Mouse (Mus musculus): ENCODE results near the gene Gramd1b. TPM values are rescaled to one million over a fixed set of nuclear protein-coding genes. Genes with fewer than 3 reads are reported as not detected.

Gene Gramd1b
- polyA plus RNA-seq, 1 experiment from 2014 or later: 7.1 TPM

GRCm38 (mm10) chr9:40437891-40438290 is 93.3 kb downstream of the Gramd1b start:
- 0 out of 2 replicates have a peak, but pooled peaks cover 6% of the 10 kb centered on the region for H3K9me3 ChIP-seq (ENCODE audit: control insufficient read depth, low read length)
- H3K27me3 ChIP-seq (replicated peaks; ENCODE audit: control insufficient read depth, insufficient read depth, low read length): no peaks in the 10 kb centered on the region
- no peak overlapping the region for H3K9ac ChIP-seq (ENCODE audit: low read depth, low read length)
- no peaks in the 10 kb centered on the region for H3K36me3 ChIP-seq (ENCODE audit: control insufficient read depth, insufficient read depth, low read length)
- no peak overlapping the region for H3K4me2 ChIP-seq (ENCODE audit: low read depth, low read length)
- DNase-seq (ENCODE audit: low spot score) (no peak), ATAC-seq (ENCODE audit: low read depth) (no peak)
- 94% methylated on average over 7 of the region's 7 CpGs for WGBS
- no peak overlapping the region for H3K27ac ChIP-seq (replicated peaks; ENCODE audit: low read depth, low read length)
- H3K4me1 ChIP-seq (ENCODE audit: control insufficient read depth, insufficient read depth, low read length): peaks cover 7% of the 10 kb centered on the region; the same call in 1 of the 2 replicates
- H3K4me3 ChIP-seq (ENCODE audit: low read depth, low read length): no peak overlapping the region

GRCm38 (mm10) chr9:40433286-40433685 is 97.9 kb downstream of the Gramd1b start:
- H3K9me3 ChIP-seq (ENCODE audit: control insufficient read depth, low read length): 0 out of 2 replicates have a peak, but pooled peaks cover 8% of the 10 kb centered on the region
- H3K27ac ChIP-seq (replicated peaks; ENCODE audit: low read depth, low read length): no peak overlapping the region
- no peak overlapping the region for H3K9ac ChIP-seq (ENCODE audit: low read depth, low read length)
- DNase-seq (ENCODE audit: low spot score) (no peak), ATAC-seq (ENCODE audit: low read depth) (no peak)
- H3K4me3 ChIP-seq (ENCODE audit: low read depth, low read length): no peak overlapping the region
- H3K4me1 ChIP-seq (ENCODE audit: control insufficient read depth, insufficient read depth, low read length): no peaks in the 10 kb centered on the region
- H3K4me2 ChIP-seq (ENCODE audit: low read depth, low read length): no peak overlapping the region
- 71% methylated on average over 5 of the region's 5 CpGs for WGBS
- H3K36me3 ChIP-seq (ENCODE audit: control insufficient read depth, insufficient read depth, low read length): no peaks in the 10 kb centered on the region
- H3K27me3 ChIP-seq (replicated peaks; ENCODE audit: control insufficient read depth, insufficient read depth, low read length): no peaks in the 10 kb centered on the region

DNA sequence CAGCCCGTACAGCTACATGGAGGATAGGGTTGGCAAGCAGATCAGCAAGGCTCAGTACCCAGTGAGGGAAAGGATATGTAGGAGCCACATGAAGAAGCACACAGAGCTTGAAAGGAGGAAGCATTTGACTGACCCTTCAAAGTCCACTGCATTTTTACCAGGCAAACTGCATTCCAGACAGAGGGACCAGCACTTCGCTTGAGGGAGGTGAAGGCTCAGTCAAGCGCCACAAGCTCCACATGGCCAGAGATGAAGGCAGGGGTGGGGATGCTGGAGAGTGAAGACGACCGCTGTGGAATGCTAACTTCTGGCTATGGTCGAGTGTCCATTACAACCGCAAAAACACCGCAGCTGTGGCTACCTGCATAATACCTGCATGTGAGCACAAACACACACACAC is 100.2 kb downstream of the Gramd1b start:
- no peak overlapping the region for H3K27ac ChIP-seq (replicated peaks; ENCODE audit: low read depth, low read length)
- no peak for ATAC-seq (ENCODE audit: low read depth)
- H3K4me3 ChIP-seq (ENCODE audit: low read depth, low read length): no peak overlapping the region
- H3K27me3 ChIP-seq (replicated peaks; ENCODE audit: control insufficient read depth, insufficient read depth, low read length): no peaks in the 10 kb centered on the region
- WGBS: 86% methylated on average over 8 of the region's 8 CpGs
- no peak overlapping the region for H3K9ac ChIP-seq (ENCODE audit: low read depth, low read length)
- no peaks in the 10 kb centered on the region for H3K36me3 ChIP-seq (ENCODE audit: control insufficient read depth, insufficient read depth, low read length)
- no peak for DNase-seq (ENCODE audit: low spot score)
- 0 out of 2 replicates have a peak, but pooled peaks cover 8% of the 10 kb centered on the region for H3K9me3 ChIP-seq (ENCODE audit: control insufficient read depth, low read length)
- no peak overlapping the region for H3K4me2 ChIP-seq (ENCODE audit: low read depth, low read length)
- H3K4me1 ChIP-seq (ENCODE audit: control insufficient read depth, insufficient read depth, low read length): no peaks in the 10 kb centered on the region

DNA sequence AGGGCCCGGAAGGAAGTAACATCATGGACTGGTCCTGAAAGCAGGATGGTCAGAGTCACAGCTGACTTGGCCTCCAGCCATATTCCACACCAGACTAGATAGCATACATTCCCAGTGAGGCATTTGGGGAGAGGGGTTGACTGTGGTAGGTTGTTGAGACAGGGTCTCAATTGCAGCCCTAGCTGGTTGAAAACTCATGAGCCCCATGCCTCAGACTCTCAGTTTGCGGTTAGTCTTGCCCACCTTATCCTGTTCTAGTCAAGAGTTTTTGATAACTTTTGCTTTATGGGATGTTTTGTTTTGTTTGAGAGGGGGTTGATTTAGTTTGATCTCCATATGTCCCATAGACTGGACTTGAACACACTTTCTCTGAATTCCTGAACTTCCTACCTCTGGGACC is 103.5 kb downstream of the Gramd1b start:
- Histone ChIP-seq H3K4me1 (ENCODE audit: control insufficient read depth, insufficient read depth, low read length) (no peaks in the 10 kb centered on the region), H3K9ac (ENCODE audit: low read depth, low read length) (no peak overlapping the region), H3K9me3 (ENCODE audit: control insufficient read depth, low read length) (0 out of 2 replicates have a peak, but pooled peaks cover under 1% of the 10 kb centered on the region), H3K27me3 (replicated peaks; ENCODE audit: control insufficient read depth, insufficient read depth, low read length) (no peaks in the 10 kb centered on the region), H3K27ac (replicated peaks; ENCODE audit: low read depth, low read length) (no peak overlapping the region), H3K4me3 (ENCODE audit: low read depth, low read length) (no peak overlapping the region), H3K36me3 (ENCODE audit: control insufficient read depth, insufficient read depth, low read length) (no peaks in the 10 kb centered on the region), H3K4me2 (ENCODE audit: low read depth, low read length) (no peak overlapping the region)
- 95% methylated on average over 2 of the region's 2 CpGs for WGBS
- DNase-seq (ENCODE audit: low spot score) (no peak), ATAC-seq (ENCODE audit: low read depth) (no peak)

- H3K4me2 ChIP-seq (ENCODE audit: low read depth, low read length): no peak overlapping the region
- no peak overlapping the region for H3K4me3 ChIP-seq (ENCODE audit: low read depth, low read length)
- H3K27me3 ChIP-seq (replicated peaks; ENCODE audit: control insufficient read depth, insufficient read depth, low read length): no peaks in the 10 kb centered on the region
- DNase-seq (ENCODE audit: low spot score) (no peak), ATAC-seq (ENCODE audit: low read depth) (no peak)
- no peaks in the 10 kb centered on the region for H3K36me3 ChIP-seq (ENCODE audit: control insufficient read depth, insufficient read depth, low read length)
- H3K4me1 ChIP-seq (ENCODE audit: control insufficient read depth, insufficient read depth, low read length): no peaks in the 10 kb centered on the region
- no peak overlapping the region for H3K9ac ChIP-seq (ENCODE audit: low read depth, low read length)
- no peak overlapping the region for H3K27ac ChIP-seq (replicated peaks; ENCODE audit: low read depth, low read length)
- no peaks in the 10 kb centered on the region for H3K9me3 ChIP-seq (ENCODE audit: control insufficient read depth, low read length)
- 88% methylated on average over 9 of the region's 9 CpGs for WGBS
These were observed 104.8 kb downstream of the Gramd1b start for GRCm38 (mm10) chr9:40426282-40426964.

DNA sequence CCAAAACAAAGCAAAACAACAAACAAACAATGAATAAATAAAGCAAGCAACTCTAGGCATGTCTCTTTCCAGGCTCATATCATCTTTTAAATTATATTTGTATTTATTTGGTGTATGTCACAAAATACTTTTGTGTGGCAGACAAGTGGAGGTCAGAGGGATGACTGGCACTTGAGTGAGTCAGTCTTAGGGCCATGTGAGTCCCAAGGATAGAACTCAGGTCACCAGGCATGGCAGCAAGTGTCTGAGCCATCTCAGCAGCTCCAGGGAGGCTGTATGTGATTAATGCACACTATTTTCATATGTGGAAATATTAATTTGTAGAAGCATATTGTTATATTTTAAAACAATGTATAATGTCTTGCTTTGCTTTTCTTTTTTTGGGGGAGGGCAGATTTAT is 106.3 kb downstream of the Gramd1b start:
- H3K4me1 ChIP-seq (ENCODE audit: control insufficient read depth, insufficient read depth, low read length): no peaks in the 10 kb centered on the region
- H3K9me3 ChIP-seq (ENCODE audit: control insufficient read depth, low read length): no peaks in the 10 kb centered on the region
- no peak overlapping the region for H3K4me3 ChIP-seq (ENCODE audit: low read depth, low read length)
- no peaks in the 10 kb centered on the region for H3K36me3 ChIP-seq (ENCODE audit: control insufficient read depth, insufficient read depth, low read length)
- no peak for DNase-seq (ENCODE audit: low spot score)
- H3K9ac ChIP-seq (ENCODE audit: low read depth, low read length): no peak overlapping the region
- H3K27ac ChIP-seq (replicated peaks; ENCODE audit: low read depth, low read length): no peak overlapping the region
- H3K27me3 ChIP-seq (replicated peaks; ENCODE audit: control insufficient read depth, insufficient read depth, low read length): no peaks in the 10 kb centered on the region
- no peak for ATAC-seq (ENCODE audit: low read depth)
- no peak overlapping the region for H3K4me2 ChIP-seq (ENCODE audit: low read depth, low read length)

DNA sequence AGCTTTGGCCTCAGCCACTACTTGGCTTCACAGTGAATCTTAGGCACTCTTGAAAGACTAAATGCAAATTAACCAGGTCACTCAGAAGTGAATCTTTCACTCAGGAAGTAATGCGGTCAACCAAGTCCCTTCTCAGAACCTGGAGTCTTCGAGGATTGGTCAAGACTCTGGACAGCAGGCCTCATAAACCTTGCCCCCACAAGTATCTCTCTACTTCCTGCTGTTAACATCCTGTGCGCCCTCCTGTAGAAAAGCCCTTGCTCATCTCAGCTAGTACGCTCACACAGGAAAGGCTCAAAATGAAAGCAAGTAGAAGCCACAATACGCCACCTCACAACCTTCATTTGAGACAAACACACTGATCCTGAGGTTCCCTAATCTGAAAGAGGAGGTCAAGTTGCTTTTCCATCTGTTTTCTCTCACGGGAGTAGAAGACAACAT is 107.7 kb downstream of the Gramd1b start:
- no peaks in the 10 kb centered on the region for H3K4me1 ChIP-seq (ENCODE audit: control insufficient read depth, insufficient read depth, low read length)
- no peaks in the 10 kb centered on the region for H3K9me3 ChIP-seq (ENCODE audit: control insufficient read depth, low read length)
- H3K36me3 ChIP-seq (ENCODE audit: control insufficient read depth, insufficient read depth, low read length): no peaks in the 10 kb centered on the region
- ATAC-seq (ENCODE audit: low read depth) (no peak), DNase-seq (ENCODE audit: low spot score) (no peak)
- no peak overlapping the region for H3K9ac ChIP-seq (ENCODE audit: low read depth, low read length)
- H3K27me3 ChIP-seq (replicated peaks; ENCODE audit: control insufficient read depth, insufficient read depth, low read length): no peaks in the 10 kb centered on the region
- H3K27ac ChIP-seq (replicated peaks; ENCODE audit: low read depth, low read length): no peak overlapping the region
- H3K4me2 ChIP-seq (ENCODE audit: low read depth, low read length): no peak overlapping the region
- H3K4me3 ChIP-seq (ENCODE audit: low read depth, low read length): no peak overlapping the region
- 85% methylated on average over 6 of the region's 6 CpGs for WGBS

GRCm38 (mm10) chr9:40422368-40423057 is 108.7 kb downstream of the Gramd1b start:
- ATAC-seq (ENCODE audit: low read depth) (no peak), DNase-seq (ENCODE audit: low spot score) (no peak)
- 85% methylated on average over 11 of the region's 11 CpGs for whole genome bisulfite sequencing
- Histone ChIP-seq H3K9me3 (ENCODE audit: control insufficient read depth, low read length) (no peaks in the 10 kb centered on the region), H3K4me2 (ENCODE audit: low read depth, low read length) (no peak overlapping the region), H3K36me3 (ENCODE audit: control insufficient read depth, insufficient read depth, low read length) (no peaks in the 10 kb centered on the region), H3K27ac (replicated peaks; ENCODE audit: low read depth, low read length) (no peak overlapping the region), H3K4me1 (ENCODE audit: control insufficient read depth, insufficient read depth, low read length) (no peaks in the 10 kb centered on the region), H3K4me3 (ENCODE audit: low read depth, low read length) (no peak overlapping the region), H3K9ac (ENCODE audit: low read depth, low read length) (no peak overlapping the region), H3K27me3 (replicated peaks; ENCODE audit: control insufficient read depth, insufficient read depth, low read length) (no peaks in the 10 kb centered on the region)

Data from embryonic facial prominence, embryonic 14.5 days (tissue).